Mouse (Mus musculus): ENCODE measurements around the gene Hcst. TPM values are rescaled to one million over a fixed set of nuclear protein-coding genes. Genes with fewer than 3 reads are reported as not detected.

Gene Hcst
- polyA plus RNA-seq, 1 experiment from 2014 or later: 0.62 TPM

GRCm38 (mm10) chr7:30422560-30422959, 2.9 kb upstream of the Hcst start:
- Histone ChIP-seq H3K9ac (ENCODE audit: low read depth, low read length) (peak overlapping the region; percentile 62), H3K4me1 (replicated peaks; ENCODE audit: control insufficient read depth, insufficient read depth, low read length) (no peaks in the 10 kb centered on the region; the same call in 1 of the 2 replicates), H3K4me2 (replicated peaks; ENCODE audit: low read depth, low read length) (peak overlapping the region; percentile 96), H3K9me3 (ENCODE audit: control insufficient read depth, low read length) (no peaks in the 10 kb centered on the region), H3K27ac (ENCODE audit: low read depth, low read length) (no peak overlapping the region), H3K27me3 (ENCODE audit: control insufficient read depth, insufficient read depth, low read length) (0 out of 2 replicates have a peak, but pooled peaks cover 2% of the 10 kb centered on the region), H3K4me3 (ENCODE audit: low read depth, low read length) (peak overlapping the region; percentile 51), H3K36me3 (ENCODE audit: control insufficient read depth, insufficient read depth, low read length) (no peaks in the 10 kb centered on the region)
- 17% methylated on average over 9 of the region's 9 CpGs for WGBS
- DNase-seq (ENCODE audit: low spot score) (no peak), ATAC-seq (ENCODE audit: low FRiP score) (peak; percentile 30)

- no peak overlapping the region for H3K27ac ChIP-seq (ENCODE audit: low read depth, low read length)
- peak overlapping the region; percentile 51 for H3K4me3 ChIP-seq (ENCODE audit: low read depth, low read length)
- H3K9me3 ChIP-seq (ENCODE audit: control insufficient read depth, low read length): no peaks in the 10 kb centered on the region
- no peaks in the 10 kb centered on the region for H3K36me3 ChIP-seq (ENCODE audit: control insufficient read depth, insufficient read depth, low read length)
- no peaks in the 10 kb centered on the region; the same call in 1 of the 2 replicates for H3K4me1 ChIP-seq (replicated peaks; ENCODE audit: control insufficient read depth, insufficient read depth, low read length)
- H3K4me2 ChIP-seq (replicated peaks; ENCODE audit: low read depth, low read length): peak overlapping the region; percentile 96
- H3K27me3 ChIP-seq (ENCODE audit: control insufficient read depth, insufficient read depth, low read length): 0 out of 2 replicates have a peak, but pooled peaks cover 2% of the 10 kb centered on the region
- under 1% methylated on average over 45 of the region's 45 CpGs for WGBS
- ATAC-seq (ENCODE audit: low FRiP score): peak; percentile 86
- peak overlapping the region; percentile 62 for H3K9ac ChIP-seq (ENCODE audit: low read depth, low read length)
- DNase-seq (ENCODE audit: low spot score): peak; percentile 93
Observed at GRCm38 (mm10) chr7:30421890-30422435, 2.3 kb upstream of the Hcst start.

GRCm38 (mm10) chr7:30421175-30421889, 1.7 kb upstream of the Hcst start, which contains the start of gene Nfkbid:
TSS of gene Nfkbid (plus strand) at chr7:30421732.
- 11% methylated on average over 31 of the region's 31 CpGs for WGBS
- H3K36me3 ChIP-seq (ENCODE audit: control insufficient read depth, insufficient read depth, low read length): no peaks in the 10 kb centered on the region
- no peak within 1 kb of the TSS for H3K27ac ChIP-seq (ENCODE audit: low read depth, low read length)

GRCm38 (mm10) chr7:30420673-30421072, 1.0 kb upstream of the Hcst start:
- Histone ChIP-seq H3K4me1 (replicated peaks; ENCODE audit: control insufficient read depth, insufficient read depth, low read length) (no peaks in the 10 kb centered on the region; the same call in 1 of the 2 replicates), H3K4me3 (ENCODE audit: low read depth, low read length) (no peak overlapping the region), H3K9ac (ENCODE audit: low read depth, low read length) (no peak overlapping the region), H3K36me3 (ENCODE audit: control insufficient read depth, insufficient read depth, low read length) (no peaks in the 10 kb centered on the region), H3K9me3 (ENCODE audit: control insufficient read depth, low read length) (no peaks in the 10 kb centered on the region), H3K27ac (ENCODE audit: low read depth, low read length) (no peak overlapping the region), H3K27me3 (ENCODE audit: control insufficient read depth, insufficient read depth, low read length) (0 out of 2 replicates have a peak, but pooled peaks cover 2% of the 10 kb centered on the region), H3K4me2 (replicated peaks; ENCODE audit: low read depth, low read length) (no peak overlapping the region)
- WGBS: 90% methylated on average over 3 of the region's 3 CpGs
- DNase-seq (ENCODE audit: low spot score) (no peak), ATAC-seq (ENCODE audit: low FRiP score) (no peak)

More at GRCm38 (mm10) chr7:30421175-30421889, 1.7 kb upstream of the Hcst start, which contains the start of gene Nfkbid:
- 0 out of 2 replicates have a peak, but pooled peaks cover 2% of the 10 kb centered on the region for H3K27me3 ChIP-seq (ENCODE audit: control insufficient read depth, insufficient read depth, low read length)
- no peaks in the 10 kb centered on the region for H3K9me3 ChIP-seq (ENCODE audit: control insufficient read depth, low read length)
- H3K9ac ChIP-seq (ENCODE audit: low read depth, low read length): peak within 1 kb of the TSS; percentile 62
- peak; percentile 52 for DNase-seq (ENCODE audit: low spot score)
- H3K4me2 ChIP-seq (replicated peaks; ENCODE audit: low read depth, low read length): peak within 1 kb of the TSS; percentile 96
- H3K4me1 ChIP-seq (replicated peaks; ENCODE audit: control insufficient read depth, insufficient read depth, low read length): no peaks in the 10 kb centered on the region; the same call in 1 of the 2 replicates
- ATAC-seq (ENCODE audit: low FRiP score): peak; percentile 17; the same call in 1 of the 2 replicates
- peak within 1 kb of the TSS; percentile 51 for H3K4me3 ChIP-seq (ENCODE audit: low read depth, low read length)

GRCm38 (mm10) chr7:30417856-30418255, 1.8 kb downstream of the Hcst start:
- Histone ChIP-seq H3K36me3 (ENCODE audit: control insufficient read depth, insufficient read depth, low read length) (no peaks in the 10 kb centered on the region), H3K27ac (ENCODE audit: low read depth, low read length) (no peak overlapping the region), H3K27me3 (ENCODE audit: control insufficient read depth, insufficient read depth, low read length) (no peaks in the 10 kb centered on the region), H3K4me2 (replicated peaks; ENCODE audit: low read depth, low read length) (no peak overlapping the region), H3K4me3 (ENCODE audit: low read depth, low read length) (no peak overlapping the region), H3K9me3 (ENCODE audit: control insufficient read depth, low read length) (no peaks in the 10 kb centered on the region), H3K9ac (ENCODE audit: low read depth, low read length) (no peak overlapping the region), H3K4me1 (replicated peaks; ENCODE audit: control insufficient read depth, insufficient read depth, low read length) (no peaks in the 10 kb centered on the region; the same call in 1 of the 2 replicates)
- ATAC-seq (ENCODE audit: low FRiP score): no peak
- no peak for DNase-seq (ENCODE audit: low spot score)
- 82% methylated on average over 9 of the region's 9 CpGs for WGBS

- Histone ChIP-seq H3K4me1 (replicated peaks; ENCODE audit: control insufficient read depth, insufficient read depth, low read length) (no peaks in the 10 kb centered on the region), H3K4me2 (replicated peaks; ENCODE audit: low read depth, low read length) (no peak within 1 kb of the TSS), H3K4me3 (ENCODE audit: low read depth, low read length) (no peak within 1 kb of the TSS), H3K9ac (ENCODE audit: low read depth, low read length) (no peak within 1 kb of the TSS), H3K9me3 (ENCODE audit: control insufficient read depth, low read length) (no peaks in the 10 kb centered on the region), H3K36me3 (ENCODE audit: control insufficient read depth, insufficient read depth, low read length) (no peaks in the 10 kb centered on the region), H3K27ac (ENCODE audit: low read depth, low read length) (no peak within 1 kb of the TSS), H3K27me3 (ENCODE audit: control insufficient read depth, insufficient read depth, low read length) (no peaks in the 10 kb centered on the region)
- DNase-seq (ENCODE audit: low spot score) (no peak), ATAC-seq (ENCODE audit: low FRiP score) (no peak)
- WGBS: 80% methylated on average over 5 of the region's 5 CpGs
Observed at GRCm38 (mm10) chr7:30413596-30413995, 6.1 kb downstream of the Hcst start, which contains the start of gene Tyrobp. TSS of gene Tyrobp (plus strand) at chr7:30413760.

GRCm38 (mm10) chr7:30412735-30413147, 6.9 kb downstream of the Hcst start:
- Histone ChIP-seq H3K27ac (ENCODE audit: low read depth, low read length) (no peak overlapping the region), H3K36me3 (ENCODE audit: control insufficient read depth, insufficient read depth, low read length) (no peaks in the 10 kb centered on the region), H3K9ac (ENCODE audit: low read depth, low read length) (no peak overlapping the region), H3K4me3 (ENCODE audit: low read depth, low read length) (no peak overlapping the region), H3K4me1 (replicated peaks; ENCODE audit: control insufficient read depth, insufficient read depth, low read length) (no peaks in the 10 kb centered on the region), H3K4me2 (replicated peaks; ENCODE audit: low read depth, low read length) (no peak overlapping the region), H3K9me3 (ENCODE audit: control insufficient read depth, low read length) (no peaks in the 10 kb centered on the region), H3K27me3 (ENCODE audit: control insufficient read depth, insufficient read depth, low read length) (no peaks in the 10 kb centered on the region)
- DNase-seq (ENCODE audit: low spot score): no peak
- WGBS: 49% methylated on average over 4 of the region's 4 CpGs
- no peak for ATAC-seq (ENCODE audit: low FRiP score)

GRCm38 (mm10) chr7:30411023-30411422, 8.6 kb downstream of the Hcst start:
- Histone ChIP-seq H3K4me3 (ENCODE audit: low read depth, low read length) (no peak overlapping the region), H3K4me2 (replicated peaks; ENCODE audit: low read depth, low read length) (no peak overlapping the region), H3K9ac (ENCODE audit: low read depth, low read length) (no peak overlapping the region), H3K36me3 (ENCODE audit: control insufficient read depth, insufficient read depth, low read length) (no peaks in the 10 kb centered on the region), H3K9me3 (ENCODE audit: control insufficient read depth, low read length) (no peaks in the 10 kb centered on the region), H3K27me3 (ENCODE audit: control insufficient read depth, insufficient read depth, low read length) (no peaks in the 10 kb centered on the region), H3K4me1 (replicated peaks; ENCODE audit: control insufficient read depth, insufficient read depth, low read length) (no peaks in the 10 kb centered on the region), H3K27ac (ENCODE audit: low read depth, low read length) (no peak overlapping the region)
- WGBS: 73% methylated on average over 3 of the region's 3 CpGs
- DNase-seq (ENCODE audit: low spot score) (no peak), ATAC-seq (ENCODE audit: low FRiP score) (no peak)
